Mouse (Mus musculus): Measurements from ENCODE around the gene Oip5.

Gene Oip5

DNA sequence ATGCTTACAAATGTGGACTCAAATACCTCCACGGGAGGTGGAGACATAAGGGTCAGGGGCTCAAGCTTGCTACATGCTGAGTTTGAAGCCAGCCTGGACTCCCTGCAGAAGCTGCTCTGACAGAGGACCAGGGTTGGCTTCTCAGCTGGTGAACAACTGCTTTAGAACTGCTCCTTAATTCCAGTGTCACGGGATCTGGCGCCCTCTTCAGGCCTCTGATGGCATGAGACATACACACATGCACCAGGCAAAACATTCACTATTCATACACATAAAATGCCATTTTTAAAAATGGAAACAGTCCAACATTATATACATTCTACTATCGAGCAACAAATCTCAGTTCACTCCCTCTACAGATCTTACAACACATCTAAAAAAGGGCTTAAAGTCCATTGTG, 30.9 kb downstream of the Oip5 start:
- 22% methylated on average over 4 of the region's 4 CpGs for WGBS

DNA sequence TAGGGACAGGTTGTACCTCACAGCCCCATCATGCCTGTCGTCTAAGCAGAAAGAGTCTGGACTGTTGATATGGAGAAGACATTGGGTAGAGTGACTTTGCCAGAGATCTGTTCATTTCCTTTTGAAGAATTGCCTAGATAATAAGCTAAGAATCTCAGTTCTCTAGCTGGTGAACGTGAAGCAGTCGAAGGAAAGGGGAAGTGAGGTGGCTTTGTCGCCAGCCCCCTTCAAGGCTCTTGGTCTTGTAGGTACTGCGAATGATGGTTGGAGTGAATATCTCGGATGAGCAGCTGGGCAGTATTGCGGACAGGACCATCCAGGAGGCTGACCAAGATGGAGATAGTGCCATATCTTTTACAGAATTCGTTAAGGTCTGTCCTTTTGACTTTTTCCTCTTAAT, 34.0 kb downstream of the Oip5 start:
- WGBS = 90% methylated on average over 8 of the region's 8 CpGs

- WGBS = 47% methylated on average over 2 of the region's 2 CpGs
Observed at GRCm38 (mm10) chr2:119583439-119583838, 34.8 kb downstream of the Oip5 start.

DNA sequence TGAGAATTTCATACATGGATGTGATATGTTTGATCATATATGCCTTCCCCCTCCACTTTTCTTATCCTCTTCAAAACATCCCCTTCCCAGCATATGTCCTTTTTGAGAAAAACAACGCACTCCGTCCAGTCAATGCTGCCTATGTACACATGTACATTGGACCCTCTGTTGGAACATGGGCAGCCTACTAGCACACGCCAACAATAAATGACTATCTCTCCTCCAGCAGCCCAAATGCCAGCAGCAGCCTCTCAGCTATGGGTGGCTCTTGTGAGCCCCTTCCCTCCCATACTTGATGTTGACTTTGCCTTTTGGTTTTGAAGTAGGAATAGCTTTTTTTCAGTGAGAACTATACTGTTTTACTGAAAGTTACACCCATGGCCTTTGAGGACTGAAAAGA, 36.7 kb downstream of the Oip5 start:
- 88% methylated on average over 3 of the region's 3 CpGs for WGBS

GRCm38 (mm10) chr2:119572471-119572870, 45.8 kb downstream of the Oip5 start:
- WGBS = 43% methylated on average over 1 of the region's 1 CpGs

DNA sequence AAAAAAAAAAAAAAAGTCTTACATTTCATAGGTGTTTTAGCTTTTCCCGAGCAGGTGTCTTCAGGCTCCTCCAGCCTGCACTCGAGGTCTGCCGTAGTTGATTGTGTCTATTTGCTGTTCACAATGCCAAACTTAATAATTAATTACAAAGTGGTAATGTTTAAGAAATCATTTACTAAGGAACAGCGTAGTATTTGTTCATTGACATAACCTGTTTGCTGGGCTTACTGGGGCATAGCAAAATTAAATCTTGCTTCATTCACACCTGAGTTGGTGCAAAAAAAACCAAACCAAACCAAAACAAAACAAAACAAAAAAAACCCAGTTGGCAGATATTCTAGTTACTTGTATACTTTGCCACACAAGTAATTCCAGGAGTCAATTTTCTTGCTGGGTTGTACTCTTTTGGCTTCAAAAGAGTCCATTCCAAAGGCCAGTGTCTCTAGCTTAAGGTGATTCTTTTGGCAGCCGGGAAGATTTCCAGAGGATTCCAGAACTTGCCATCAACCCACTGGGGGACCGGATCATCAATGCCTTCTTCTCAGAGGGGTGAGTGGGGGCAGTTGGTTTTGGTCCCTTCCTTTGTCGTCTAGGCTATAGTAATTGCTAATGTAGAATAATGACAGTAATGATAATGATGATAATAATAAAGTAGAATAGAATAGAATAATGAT, 52.0 kb downstream of the Oip5 start:
- 93% methylated on average over 7 of the region's 7 CpGs for WGBS

- 95% methylated on average over 4 of the region's 4 CpGs for WGBS
Observed at GRCm38 (mm10) chr2:119565284-119565683, 53.0 kb downstream of the Oip5 start.

GRCm38 (mm10) chr2:119561794-119562193, 56.5 kb downstream of the Oip5 start:
- 85% methylated on average over 3 of the region's 3 CpGs for WGBS
